Mouse (Mus musculus) hindbrain, postnatal 0 days (tissue): ENCODE measurements around the gene Taf1b. TPM values are rescaled to one million over a fixed set of nuclear protein-coding genes. Genes with fewer than 3 reads are reported as not detected.
"Not testable (repeated sequence)": the region's sequence is repeated elsewhere in the genome, so short reads cannot be mapped to it uniquely, and the experiment has no call there.

ENCODE experiments used
- ATAC-seq: fragments of 200-750 bp; cut with Nextera tagmentation; 2 replicates; pipeline ENCODE4 v1.8.0; 2017; ENCODE audit warnings: mild to moderate bottlenecking, moderate TSS enrichment, moderate library complexity
- DNase-seq: peaks from one replicate; pipeline ENCODE4 v3.0.0-alpha.2; 2015; ENCODE audit warnings: low spot score
- H3K27ac ChIP-seq: fragments of 300-500 bp; sonication (generic); 2 replicates; pipeline ENCODE4 v1.5.1; 2014; ENCODE audit warnings: mild to moderate bottlenecking
- H3K27me3 ChIP-seq: fragments of 300-500 bp; sonication (generic); 2 replicates; pipeline ENCODE4 v1.6.1; 2014; ENCODE audit warnings: low read length, mixed read lengths; ENCODE audit not compliant: insufficient read depth
- H3K36me3 ChIP-seq: fragments of 300-500 bp; sonication (generic); 2 replicates; pipeline ENCODE4 v1.6.1; 2014; ENCODE audit warnings: low read length, mixed read lengths; ENCODE audit not compliant: insufficient read depth
- H3K4me1 ChIP-seq: fragments of 300-500 bp; sonication (generic); 2 replicates; pipeline ENCODE4 v1.6.1; 2014; ENCODE audit warnings: antibody characterized with exemption, low read length, mixed read lengths; ENCODE audit not compliant: insufficient read depth
- H3K4me2 ChIP-seq: fragments of 300-500 bp; sonication (generic); 2 replicates; pipeline ENCODE4 v1.6.1; 2014; ENCODE audit warnings: low read depth, mild to moderate bottlenecking, low read length, moderate library complexity, mixed read lengths
- H3K4me3 ChIP-seq: fragments of 300-500 bp; sonication (generic); 2 replicates; pipeline ENCODE4 v1.5.1; 2014; ENCODE audit warnings: low read length
- H3K9ac ChIP-seq: fragments of 300-500 bp; sonication (generic); replicated peaks from 2 replicates; pipeline ENCODE4 v1.6.1; 2014; ENCODE audit warnings: mild to moderate bottlenecking, low read length, moderate library complexity, mixed read lengths
- H3K9me3 ChIP-seq: fragments of 300-500 bp; sonication (generic); 2 replicates; pipeline ENCODE4 v1.6.1; 2016; ENCODE audit warnings: low read length, mixed read lengths
- CTCF ChIP-seq: IDR thresholded peaks from 2 replicates; pipeline ENCODE4 v1.5.1; 2016; ENCODE audit warnings: antibody characterized with exemption, control low read depth, low read depth
- WGBS: fragments of 180-500 bp; shearing (Covaris S2); extraction: QIAGEN DNeasy Blood & Tissue Kit; methylation state at CpG from one replicate; pipeline ENCODE4 v1.1.7; 2014; 5-methylcytosine and 5-hydroxymethylcytosine counted together
- polyA plus RNA-seq: library from polyadenylated mRNA; unstranded; fragments of >200 nt; fragmentation: Nextera tagmentation; extraction: Ambion mirVana; gene quantifications from 2 replicates; pipeline ENCODE4 v1.2.1, GENCODE M21; 2015
- total RNA-seq: library from RNA; depleted of rRNA; stranded (reverse); fragments of >200 nt; gene quantifications from 2 replicates; pipeline ENCODE4 v1.2.3, GENCODE M21; 2014; rRNA removed

Gene Taf1b
- 11.7 and 14.2 TPM in 2 replicates for total RNA-seq
- 31.8 and 33.1 TPM in 2 replicates for polyA plus RNA-seq

DNA sequence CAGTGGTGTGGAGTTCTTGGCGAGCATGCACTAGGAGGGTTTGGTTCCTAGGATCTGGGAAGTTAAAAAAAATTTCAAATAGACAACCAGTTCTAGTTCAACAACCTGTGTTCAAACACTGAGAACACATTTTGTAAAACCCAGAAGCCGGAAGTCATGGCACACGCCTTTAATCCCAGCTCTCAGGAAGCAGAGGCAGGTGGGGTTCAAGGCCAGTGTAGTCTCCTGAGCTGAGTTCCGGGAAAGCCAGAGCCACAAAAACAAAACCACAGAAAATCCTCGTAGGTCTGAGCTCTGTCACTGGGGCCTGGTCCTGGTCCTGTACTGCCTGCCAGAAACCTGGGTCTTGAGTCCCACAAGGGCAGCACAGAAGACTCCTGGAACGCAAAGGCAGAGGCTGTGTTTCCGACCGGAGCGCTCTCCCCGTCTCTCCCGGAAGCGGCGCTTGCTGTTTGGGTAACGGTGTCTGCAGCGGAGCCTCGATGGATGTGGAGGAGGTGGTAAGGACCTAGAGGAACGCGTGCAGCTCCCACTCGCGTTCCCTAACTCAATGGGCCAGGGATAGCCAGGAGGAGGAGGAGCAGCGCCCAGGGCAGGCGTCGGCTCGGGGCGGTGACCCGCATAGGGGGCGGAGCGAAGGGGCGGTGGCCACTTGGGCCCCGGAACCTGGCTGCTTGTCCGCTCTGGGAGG lies at the start of gene Taf1b:
Gene Taf1b (plus strand): TSS at position 210 of the 691 bp plus-strand sequence.
- ATAC-seq (peak; percentile 94), DNase-seq (peak; percentile 87)
- no peak for TF ChIP-seq CTCF
- Histone ChIP-seq H3K9me3 (no peaks in the 10 kb centered on the region), H3K27ac (peak within 1 kb of the TSS; percentile 81), H3K4me2 (peak within 1 kb of the TSS; percentile 55), H3K9ac (peak within 1 kb of the TSS; percentile 79), H3K4me1 (no peaks in the 10 kb centered on the region), H3K4me3 (peak within 1 kb of the TSS; percentile 77), H3K36me3 (no peaks in the 10 kb centered on the region), H3K27me3 (no peaks in the 10 kb centered on the region)
- 8% methylated on average over 31 of the region's 31 CpGs for WGBS

- DNase-seq (no peak), ATAC-seq (no peak)
- no peaks in the 10 kb centered on the region for H3K36me3 ChIP-seq
- H3K9ac ChIP-seq: no peak overlapping the region
- no peak overlapping the region for H3K4me2 ChIP-seq
- WGBS: 94% methylated on average over 10 of the region's 10 CpGs
- H3K4me1 ChIP-seq: no peaks in the 10 kb centered on the region
- H3K27me3 ChIP-seq: no peaks in the 10 kb centered on the region
- H3K9me3 ChIP-seq: no peaks in the 10 kb centered on the region
- no peak overlapping the region for H3K27ac ChIP-seq
- TF ChIP-seq CTCF: no peak
- no peak overlapping the region for H3K4me3 ChIP-seq
These were observed 37.8 kb upstream of the Taf1b start for GRCm38 (mm10) chr12:24460406-24460805.

- H3K36me3 ChIP-seq, H3K27me3 ChIP-seq, H3K27ac ChIP-seq, H3K9me3 ChIP-seq, H3K4me2 ChIP-seq, H3K4me3 ChIP-seq, DNase-seq, H3K4me1 ChIP-seq, H3K9ac ChIP-seq: not testable (repeated sequence)
- WGBS: 41% methylated on average over 4 of the region's 4 CpGs
- peak; percentile 29; the same call in 1 of the 2 replicates for ATAC-seq
- TF ChIP-seq CTCF: peak; percentile 70
These were observed 36.0 kb upstream of the Taf1b start for GRCm38 (mm10) chr12:24462121-24462520.

GRCm38 (mm10) chr12:24463490-24463889 lies 34.7 kb upstream of the Taf1b start:
- WGBS: 90% methylated on average over 6 of the region's 6 CpGs
- not testable (repeated sequence) for H3K36me3 ChIP-seq, H3K4me2 ChIP-seq, H3K27me3 ChIP-seq, H3K9ac ChIP-seq, ATAC-seq, H3K9me3 ChIP-seq, H3K4me1 ChIP-seq, H3K27ac ChIP-seq, DNase-seq, H3K4me3 ChIP-seq

GRCm38 (mm10) chr12:24468966-24469365 lies 29.2 kb upstream of the Taf1b start:
- ATAC-seq (no peak), DNase-seq (peak; percentile 42)

GRCm38 (mm10) chr12:24470943-24471342 lies 27.2 kb upstream of the Taf1b start:
- TF ChIP-seq CTCF: peak; percentile 79
- Histone ChIP-seq H3K4me1 (no peaks in the 10 kb centered on the region), H3K9me3 (0 out of 2 replicates have a peak, but pooled peaks cover 2% of the 10 kb centered on the region), H3K4me3 (no peak overlapping the region), H3K36me3 (no peaks in the 10 kb centered on the region), H3K4me2 (no peak overlapping the region), H3K9ac (no peak overlapping the region), H3K27me3 (no peaks in the 10 kb centered on the region), H3K27ac (no peak overlapping the region)
- ATAC-seq (no peak; the same call in 1 of the 2 replicates), DNase-seq (peak; percentile 71)
- 15% methylated on average over 4 of the region's 4 CpGs for WGBS

More at GRCm38 (mm10) chr12:24468966-24469365, 29.2 kb upstream of the Taf1b start:
- Histone ChIP-seq H3K9ac (no peak overlapping the region), H3K4me3 (no peak overlapping the region), H3K27ac (no peak overlapping the region), H3K4me1 (no peaks in the 10 kb centered on the region), H3K27me3 (no peaks in the 10 kb centered on the region), H3K9me3 (no peaks in the 10 kb centered on the region), H3K36me3 (no peaks in the 10 kb centered on the region), H3K4me2 (no peak overlapping the region)
- TF ChIP-seq CTCF: no peak
- WGBS: 47% methylated on average over 2 of the region's 2 CpGs

DNA sequence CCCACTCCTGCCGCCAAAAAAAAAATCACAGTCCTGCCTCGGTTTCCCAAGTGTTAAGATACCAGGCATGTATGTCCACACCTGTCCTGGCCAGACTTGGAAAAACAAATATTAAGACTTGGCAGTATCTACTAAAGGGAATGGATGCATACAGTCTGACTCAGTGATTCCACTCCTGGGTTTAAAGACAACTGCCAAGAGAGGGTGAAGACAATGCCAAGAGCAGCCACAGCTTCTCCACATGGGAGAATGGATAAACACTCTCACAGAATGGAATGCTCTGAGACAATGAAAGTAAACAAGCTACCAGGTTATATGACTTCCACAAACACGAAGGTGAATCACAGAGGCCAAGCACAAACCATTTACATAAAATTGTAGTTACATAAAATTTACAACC lies 24.9 kb upstream of the Taf1b start:
- no peak overlapping the region for H3K27ac ChIP-seq
- 0 out of 2 replicates have a peak, but pooled peaks cover 2% of the 10 kb centered on the region for H3K9me3 ChIP-seq
- TF ChIP-seq CTCF: no peak
- no peak overlapping the region for H3K9ac ChIP-seq
- 72% methylated on average over 3 of the region's 3 CpGs for WGBS
- no peaks in the 10 kb centered on the region for H3K4me1 ChIP-seq
- H3K4me2 ChIP-seq: no peak overlapping the region
- no peak for DNase-seq
- no peak for ATAC-seq
- H3K4me3 ChIP-seq: no peak overlapping the region
- H3K27me3 ChIP-seq: no peaks in the 10 kb centered on the region
- H3K36me3 ChIP-seq: no peaks in the 10 kb centered on the region
